Mouse (Mus musculus) cerebellum, postnatal 10 days (tissue): ENCODE measurements at regions not wholly inside any gene's neighbourhood (a gene's known extent, or its start where the extent isn't known, plus 50 kb on each side); places are given as distances from the start of the nearest gene placed in this dataset.

Experiments used
- DNase-seq, 2 experiments: peaks; one replicate each; pipeline ENCODE4 v3.0.0; 2021; ENCODE audit warnings: mixed read lengths in 2 of 2

GRCm38 (mm10) chr14:37950212-37950876 lies 815.3 kb upstream of the Ghitm start:
- peak; percentile 73 to 74 for DNase-seq
